Mouse (Mus musculus): ENCODE data around the gene Clec11a. TPM values are rescaled to one million over a fixed set of nuclear protein-coding genes. Genes with fewer than 3 reads are reported as not detected.

Gene Clec11a
- polyA plus RNA-seq (2015; fragmentation: Nextera tagmentation; extraction: Ambion mirVana): 5.7 and 7.1 TPM in 2 replicates

DNA sequence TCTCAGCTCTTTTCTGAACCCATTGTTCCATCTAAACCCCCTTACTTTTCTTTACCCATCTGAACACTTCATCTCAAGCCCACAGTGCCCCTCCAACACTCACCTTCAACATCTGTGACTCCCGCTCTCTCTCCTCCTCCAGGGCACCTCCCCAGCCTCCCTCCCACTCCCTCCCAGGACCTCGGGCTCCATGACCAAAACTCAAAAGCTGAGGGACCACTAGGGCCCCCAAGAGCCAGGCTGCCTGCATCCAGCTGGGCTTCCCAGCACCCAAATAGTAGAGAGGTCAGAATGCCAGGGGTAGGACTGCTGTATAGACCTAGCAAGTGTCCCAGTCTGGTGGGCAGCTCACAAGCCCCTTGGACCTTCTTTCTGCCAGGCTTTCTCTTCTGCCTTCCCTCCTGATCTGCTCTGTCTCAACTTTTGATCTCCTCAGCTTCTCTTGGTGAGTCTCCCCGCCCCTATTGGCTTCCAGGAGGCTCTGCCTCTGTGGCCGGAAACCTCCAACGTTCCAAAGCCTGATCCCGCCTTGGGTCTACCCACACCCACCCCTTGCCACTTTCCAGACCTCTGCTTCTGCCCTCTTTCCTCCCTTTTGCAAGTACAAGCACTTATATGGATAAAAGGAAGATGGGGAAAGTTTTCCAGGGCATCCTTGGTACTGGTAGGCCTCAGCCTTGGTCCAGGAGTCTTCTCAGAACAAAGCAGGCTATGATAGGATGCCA lies at the start of gene Clec11a:
Clec11a (minus strand) TSS at position 387 of the 725 bp plus-strand sequence.

DNA sequence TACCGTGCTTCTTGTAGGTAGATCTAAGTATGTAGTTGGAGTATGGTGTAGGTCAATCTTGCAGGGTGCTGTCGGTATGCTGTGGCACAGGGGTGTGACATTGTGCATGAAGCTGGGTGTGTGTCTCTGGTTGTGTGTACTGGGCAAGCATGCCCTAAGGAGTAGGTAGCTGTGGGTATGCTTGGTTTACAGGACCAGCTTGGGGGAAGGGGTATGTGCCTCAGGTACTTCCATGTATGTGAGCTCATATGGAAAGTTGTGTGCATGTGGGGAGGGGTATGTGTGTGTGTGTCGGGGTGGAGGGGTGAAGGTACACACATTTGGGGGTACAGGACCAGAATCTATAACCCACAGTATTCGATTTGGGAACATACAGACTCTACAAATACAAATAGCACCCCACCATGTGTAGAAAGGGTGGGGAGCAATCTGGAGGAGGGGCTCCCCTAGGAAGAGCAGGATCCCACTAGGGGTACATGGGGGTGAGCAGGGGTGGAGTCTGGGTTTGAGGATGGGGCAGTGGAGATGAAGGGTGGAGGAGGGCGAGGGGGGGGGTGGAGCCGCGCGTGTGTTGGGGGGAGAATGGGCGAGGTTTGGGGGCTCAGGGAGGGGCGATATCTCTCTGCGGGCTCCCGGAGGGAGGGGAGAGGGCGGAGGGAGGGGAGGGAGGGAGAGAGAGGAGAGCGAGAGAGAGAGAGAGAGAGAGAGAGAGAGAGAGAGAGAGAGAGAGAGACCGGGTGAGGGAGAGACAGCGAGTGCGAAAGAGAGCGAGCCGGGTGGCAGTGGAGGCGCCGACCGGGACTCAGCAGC lies 3.0 kb upstream of the Clec11a start, which contains the start of gene Shank1:
Shank1 (plus strand) TSS at position 779 of the 810 bp plus-strand sequence.

DNA sequence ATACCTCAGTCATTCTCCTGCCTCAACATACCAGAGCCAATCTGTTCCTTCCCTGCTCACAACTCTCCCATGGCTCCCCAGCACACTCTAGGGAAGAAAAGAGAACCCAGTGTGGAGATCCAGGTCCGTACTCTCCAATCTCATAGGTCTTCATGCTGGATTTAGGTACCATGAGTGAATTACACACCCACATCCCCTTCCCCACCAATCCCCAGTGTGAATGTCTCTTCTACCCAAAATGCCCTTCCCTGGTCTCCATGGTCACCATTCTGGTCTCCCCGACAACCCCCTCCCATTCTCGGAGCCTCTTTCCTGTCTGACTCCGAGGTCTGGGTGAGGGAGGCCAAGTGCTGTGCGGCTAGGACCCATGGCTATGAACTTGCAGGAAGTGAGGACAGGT lies 45.6 kb downstream of the Clec11a start, which contains the start of gene Gm15517:
Gm15517 (plus strand) TSS at position 301 of the 400 bp plus-strand sequence.

DNA sequence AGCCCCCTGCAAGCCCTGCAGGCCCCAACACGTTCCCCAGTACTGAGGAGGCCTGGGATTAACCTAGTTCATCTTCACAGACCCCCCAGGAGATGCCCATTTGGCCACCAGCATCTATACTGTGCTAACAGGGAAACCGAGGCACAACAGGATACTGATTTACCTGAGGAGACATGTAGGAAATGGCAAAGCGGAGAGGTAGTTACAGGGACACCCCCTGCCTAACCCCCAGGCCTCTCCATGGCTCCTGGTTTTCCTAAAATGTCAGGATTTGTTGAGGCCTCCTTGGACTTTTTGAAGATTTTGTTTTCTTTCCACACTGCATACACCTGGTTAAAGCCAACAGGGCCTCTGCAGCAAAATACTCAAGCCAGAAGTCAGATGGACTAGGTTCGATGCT lies 49.4 kb downstream of the Clec11a start, which contains the start of gene Acp4:
Acp4 (minus strand) TSS at position 101 of the 400 bp plus-strand sequence.

Other genes starting within 250 kb of the Clec11a start
- not detected in 2 replicates for gene Klk1b21, start 204.6 kb downstream of the Clec11a start, polyA plus RNA-seq (2015; fragmentation: Nextera tagmentation; extraction: Ambion mirVana)
- gene Klk1b22, start 194.2 kb downstream of the Clec11a start, polyA plus RNA-seq (2015; fragmentation: Nextera tagmentation; extraction: Ambion mirVana): not detected in 2 replicates
- gene Klk1b16, start 170.1 kb downstream of the Clec11a start, polyA plus RNA-seq (2015; fragmentation: Nextera tagmentation; extraction: Ambion mirVana): not detected in 2 replicates
- not detected in 2 replicates for gene Klk1b24, start 118.7 kb downstream of the Clec11a start, polyA plus RNA-seq (2015; fragmentation: Nextera tagmentation; extraction: Ambion mirVana)
- not detected in 2 replicates for gene Klk1b3, start 108.7 kb downstream of the Clec11a start, polyA plus RNA-seq (2015; fragmentation: Nextera tagmentation; extraction: Ambion mirVana)
- not detected in 2 replicates for gene Klk1b4, start 99.5 kb downstream of the Clec11a start, polyA plus RNA-seq (2015; fragmentation: Nextera tagmentation; extraction: Ambion mirVana)
- not detected in 2 replicates for gene Klk1b5, start 91.0 kb downstream of the Clec11a start, polyA plus RNA-seq (2015; fragmentation: Nextera tagmentation; extraction: Ambion mirVana)
- not detected in 2 replicates for gene Klk1, start 81.5 kb downstream of the Clec11a start, polyA plus RNA-seq (2015; fragmentation: Nextera tagmentation; extraction: Ambion mirVana)
- gene Gm36864, start 70.7 kb downstream of the Clec11a start, polyA plus RNA-seq (2015; fragmentation: Nextera tagmentation; extraction: Ambion mirVana): 0.10 TPM in 1 of 2 replicates, not detected in the other
- 2.0 and 2.2 TPM in 2 replicates for gene 1700028J19Rik, start 60.2 kb downstream of the Clec11a start, polyA plus RNA-seq (2015; fragmentation: Nextera tagmentation; extraction: Ambion mirVana)
- gene 2410002F23Rik, start 60.2 kb downstream of the Clec11a start, polyA plus RNA-seq (2015; fragmentation: Nextera tagmentation; extraction: Ambion mirVana): 180 and 195 TPM in 2 replicates
- gene Acp4, start 49.5 kb downstream of the Clec11a start, polyA plus RNA-seq (2015; fragmentation: Nextera tagmentation; extraction: Ambion mirVana): not detected in 2 replicates
- gene Gm15517, start 45.5 kb downstream of the Clec11a start, polyA plus RNA-seq (2015; fragmentation: Nextera tagmentation; extraction: Ambion mirVana): not detected in 2 replicates
- 52.8 and 59.3 TPM in 2 replicates for gene Shank1, start 3.4 kb upstream of the Clec11a start, polyA plus RNA-seq (2015; fragmentation: Nextera tagmentation; extraction: Ambion mirVana)
- gene Syt3, start 77.2 kb upstream of the Clec11a start, polyA plus RNA-seq (2015; fragmentation: Nextera tagmentation; extraction: Ambion mirVana): 100 and 108 TPM in 2 replicates
- gene 1700008O03Rik, start 78.9 kb upstream of the Clec11a start, polyA plus RNA-seq (2015; fragmentation: Nextera tagmentation; extraction: Ambion mirVana): 4.4 and 6.2 TPM in 2 replicates
- gene Lrrc4b, start 122.1 kb upstream of the Clec11a start, polyA plus RNA-seq (2015; fragmentation: Nextera tagmentation; extraction: Ambion mirVana): 27.6 and 27.7 TPM in 2 replicates
- 1.8 and 2.4 TPM in 2 replicates for gene Aspdh, start 158.5 kb upstream of the Clec11a start, polyA plus RNA-seq (2015; fragmentation: Nextera tagmentation; extraction: Ambion mirVana)
- gene Josd2, start 161.1 kb upstream of the Clec11a start, polyA plus RNA-seq (2015; fragmentation: Nextera tagmentation; extraction: Ambion mirVana): 37.0 and 40.2 TPM in 2 replicates
- gene Emc10, start 189.6 kb upstream of the Clec11a start, polyA plus RNA-seq (2015; fragmentation: Nextera tagmentation; extraction: Ambion mirVana): 183 and 194 TPM in 2 replicates
- gene Fam71e1, start 189.7 kb upstream of the Clec11a start, polyA plus RNA-seq (2015; fragmentation: Nextera tagmentation; extraction: Ambion mirVana): 21.1 and 31.4 TPM in 2 replicates
- 0.20 and 0.36 TPM in 2 replicates for gene Mybpc2, start 217.8 kb upstream of the Clec11a start, polyA plus RNA-seq (2015; fragmentation: Nextera tagmentation; extraction: Ambion mirVana)
- gene Spib, start 225.2 kb upstream of the Clec11a start, polyA plus RNA-seq (2015; fragmentation: Nextera tagmentation; extraction: Ambion mirVana): 0.32 TPM in 1 of 2 replicates, not detected in the other
- 9.2 and 10.7 TPM in 2 replicates for gene Pold1, start 241.9 kb upstream of the Clec11a start, polyA plus RNA-seq (2015; fragmentation: Nextera tagmentation; extraction: Ambion mirVana)
- 47.5 and 53.6 TPM in 2 replicates for gene Nr1h2, start 247.0 kb upstream of the Clec11a start, polyA plus RNA-seq (2015; fragmentation: Nextera tagmentation; extraction: Ambion mirVana)

Data from neural tube, postnatal 0 days (tissue).